Mouse (Mus musculus) retina, adult 2 months (tissue): ENCODE results near the gene Sbf2.
"Not testable (repeated sequence)": the region's sequence is repeated elsewhere in the genome, so short reads cannot be mapped to it uniquely, and the experiment has no call there.

Experiments used
- DNase-seq: peaks from one replicate; pipeline ENCODE4 v3.0.0-alpha.2; 2012; ENCODE audit warnings: low read depth, low spot score

Sbf2 gene

DNA sequence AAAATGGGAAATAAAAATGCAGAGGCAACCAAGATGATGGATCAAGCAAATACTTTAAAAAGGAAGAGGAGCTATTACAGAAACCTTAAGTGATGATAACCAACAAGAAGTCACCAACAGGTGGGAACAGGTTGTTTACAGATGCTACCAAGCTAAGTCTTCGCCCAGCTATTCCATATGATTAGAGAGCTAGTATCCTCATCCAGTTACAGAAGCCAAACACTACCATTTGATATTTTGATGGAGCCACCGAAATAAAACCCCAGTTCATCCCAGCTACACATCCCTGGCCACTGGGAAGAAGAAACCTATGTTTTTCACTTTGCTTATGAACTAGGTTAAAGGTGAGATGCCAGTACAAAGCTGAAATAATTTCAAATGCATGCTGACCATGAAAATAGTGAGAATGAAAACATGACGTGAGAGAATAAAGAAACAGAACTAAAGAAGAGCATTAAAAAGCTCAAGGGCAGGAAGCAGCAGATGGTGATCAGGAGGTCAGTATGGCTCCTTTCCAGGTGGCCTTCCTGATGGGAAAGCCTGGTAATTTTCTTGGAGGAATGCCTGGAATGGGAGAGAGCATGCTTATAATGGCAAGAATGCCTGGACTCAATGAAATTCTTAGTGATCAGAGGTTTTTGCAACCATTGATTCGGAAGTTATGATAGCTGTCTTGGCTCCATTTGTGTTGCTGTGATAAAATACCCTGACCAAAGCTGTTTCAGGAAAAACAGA lies 48.7 kb downstream of the Sbf2 start:
- DNase-seq: no peak

- no peak for DNase-seq
Observed at GRCm38 (mm10) chr7:110561647-110562046, 53.1 kb downstream of the Sbf2 start.

DNA sequence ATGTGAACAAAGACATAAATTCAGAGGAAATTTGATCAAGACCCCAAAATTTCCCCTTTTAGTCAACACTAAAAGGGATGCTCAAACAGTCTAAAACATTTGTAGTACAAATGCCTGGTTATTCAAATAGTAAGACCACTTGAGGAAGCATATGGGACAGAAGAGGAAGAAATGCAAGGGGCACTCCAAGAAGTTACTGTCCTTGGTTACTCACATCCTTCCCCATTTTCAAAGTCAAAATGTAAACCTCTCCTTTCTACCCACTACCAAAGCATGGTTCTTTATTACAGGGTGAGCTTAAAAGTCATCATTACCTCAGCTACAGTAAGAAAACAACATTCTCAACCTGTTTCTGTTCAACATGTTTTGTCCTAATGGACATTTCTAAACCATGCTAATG lies 57.7 kb downstream of the Sbf2 start:
- DNase-seq: no peak

DNA sequence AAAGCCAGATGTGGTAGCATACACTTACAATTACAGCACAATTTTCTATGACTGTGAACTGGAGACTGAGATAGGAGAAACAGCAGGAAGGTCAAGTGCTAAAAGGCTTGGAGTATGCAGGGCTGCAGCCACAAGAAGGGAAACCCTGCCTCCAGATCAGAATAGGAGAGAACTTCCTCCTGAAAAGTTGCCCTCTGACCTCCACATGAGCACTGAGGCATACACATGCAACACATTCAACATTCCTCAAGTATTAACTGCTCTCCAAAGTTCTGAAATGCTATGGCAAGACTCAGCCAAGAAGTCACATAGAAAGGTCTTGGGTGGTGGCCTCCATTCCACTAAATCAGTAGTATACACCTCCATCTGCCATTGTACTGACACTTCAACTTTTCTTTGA lies 58.5 kb downstream of the Sbf2 start:
- no peak for DNase-seq

GRCm38 (mm10) chr7:110555260-110555659 lies 59.5 kb downstream of the Sbf2 start:
- no peak for DNase-seq

DNA sequence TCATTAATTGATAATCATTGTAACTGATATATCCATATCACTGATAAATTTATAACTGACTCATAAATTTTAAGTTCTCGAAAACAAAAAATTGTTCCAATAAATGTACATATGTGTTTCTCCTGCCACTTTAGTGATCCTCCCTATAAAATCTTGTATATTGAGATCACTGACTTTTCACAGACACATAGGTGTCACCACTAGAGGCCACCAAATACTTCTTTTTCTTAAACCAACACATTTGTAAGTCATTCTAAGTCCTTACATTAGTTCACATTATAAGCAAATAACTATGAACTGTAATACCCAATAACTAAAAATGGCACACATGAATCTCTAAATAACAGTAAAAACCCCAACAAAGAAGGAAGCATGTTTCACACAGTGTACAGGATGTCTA lies 66.5 kb downstream of the Sbf2 start:
- DNase-seq: peak; percentile 28

- no peak for DNase-seq
Observed at GRCm38 (mm10) chr7:110543341-110543740, 71.4 kb downstream of the Sbf2 start.

GRCm38 (mm10) chr7:110539266-110539665 lies 75.5 kb downstream of the Sbf2 start:
- no peak for DNase-seq

GRCm38 (mm10) chr7:110530295-110530694 lies 84.4 kb downstream of the Sbf2 start:
- not testable (repeated sequence) for DNase-seq

- DNase-seq: no peak
Observed at GRCm38 (mm10) chr7:110525090-110525775, 89.5 kb downstream of the Sbf2 start.

DNA sequence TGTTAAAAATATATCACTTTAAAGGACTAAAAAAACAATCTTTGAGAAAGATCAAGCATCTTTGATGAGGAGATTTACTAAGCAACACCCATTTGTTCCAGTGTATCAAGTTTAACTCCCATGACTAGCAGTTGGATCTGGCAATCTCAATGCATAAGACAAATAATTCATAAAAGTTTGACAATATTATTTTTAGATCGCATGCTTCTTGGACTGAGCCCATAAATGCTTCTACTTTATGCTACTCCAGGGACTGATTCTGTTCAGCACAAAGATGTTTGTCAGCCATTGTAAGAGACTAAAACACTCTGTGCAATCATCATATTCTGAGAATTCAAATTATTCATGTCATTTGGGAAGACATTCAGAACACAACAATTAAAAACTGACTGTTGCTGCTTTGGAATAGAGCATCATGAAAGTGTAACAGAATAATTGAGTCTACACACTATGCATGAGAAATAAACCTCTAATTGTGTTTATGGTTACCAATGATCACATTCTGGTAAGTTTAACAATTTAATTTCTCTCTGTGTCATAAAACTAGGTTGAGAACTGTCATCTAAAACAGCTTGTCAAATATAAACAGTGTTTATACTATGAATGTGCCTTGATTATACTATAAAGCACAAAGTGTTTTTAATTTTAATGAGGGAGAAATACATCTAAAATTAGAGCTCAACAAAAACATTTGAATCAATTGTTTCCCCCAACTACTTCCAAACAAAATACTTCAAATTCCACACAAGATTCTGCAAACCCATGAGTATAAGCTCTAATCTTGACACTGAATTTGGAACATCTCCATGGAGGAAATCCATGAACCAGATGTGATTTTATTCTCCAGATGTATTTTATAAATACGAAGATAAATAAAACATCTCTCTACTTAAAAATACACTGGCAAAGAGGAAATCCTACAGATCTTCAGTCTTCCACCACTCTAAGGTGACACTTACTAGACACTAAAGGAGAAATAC lies 98.2 kb downstream of the Sbf2 start:
- no peak for DNase-seq

DNA sequence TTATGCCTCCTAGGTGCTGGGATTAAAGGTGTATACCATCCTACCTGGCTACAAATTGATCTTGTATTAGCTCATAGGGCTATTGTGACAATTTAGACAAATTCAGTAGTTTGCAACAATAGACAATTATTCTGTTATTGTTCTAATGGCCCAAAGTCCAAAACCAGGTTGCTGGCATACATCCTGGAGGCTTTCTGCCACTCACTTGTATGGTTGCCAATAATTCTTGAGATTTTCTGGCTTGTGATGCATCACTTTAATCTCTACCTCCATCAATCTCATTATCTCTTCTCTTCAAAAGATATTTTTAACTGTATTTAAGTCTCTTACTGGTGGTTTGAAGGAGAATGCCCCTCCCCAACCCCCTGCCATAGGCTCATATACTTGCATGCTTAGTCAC lies 100.6 kb downstream of the Sbf2 start:
- DNase-seq: no peak

DNA sequence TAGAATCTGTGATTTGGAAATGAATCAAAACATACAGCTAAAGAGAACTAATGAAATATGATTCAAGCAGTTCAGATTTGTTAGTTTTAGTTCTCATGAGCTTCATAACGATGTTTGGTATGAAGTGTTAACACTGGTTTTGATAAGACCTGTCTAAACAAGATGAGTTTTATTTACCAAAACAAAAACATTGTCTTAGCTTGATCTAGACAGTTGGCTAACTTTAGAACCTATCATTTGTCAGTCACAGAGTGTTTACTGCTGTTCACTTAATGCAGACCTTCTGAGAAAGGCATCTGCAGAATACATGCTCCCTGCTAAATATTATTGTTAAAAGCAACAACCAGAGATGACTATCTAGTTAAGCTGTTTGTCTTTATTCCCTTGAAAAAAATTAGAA lies 116.1 kb downstream of the Sbf2 start:
- DNase-seq: no peak

DNA sequence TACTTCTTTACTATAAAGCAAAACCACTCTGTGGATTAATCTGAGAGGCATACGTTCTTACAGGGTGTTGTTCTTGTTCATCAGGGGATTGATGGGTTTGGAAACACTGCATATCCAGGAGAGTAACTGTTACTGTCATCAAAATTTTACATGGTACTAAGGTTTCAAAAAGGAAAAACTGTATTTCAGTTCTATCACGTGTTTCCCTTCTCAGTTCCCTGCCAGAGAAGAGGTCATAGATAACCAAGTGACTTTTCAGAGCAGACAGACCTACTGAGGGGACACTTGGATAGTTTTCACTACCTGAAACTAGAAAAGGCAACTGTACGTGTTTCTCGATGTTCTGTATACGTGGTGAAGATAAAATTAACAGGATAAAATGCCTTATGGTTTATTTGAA lies 123.7 kb downstream of the Sbf2 start:
- no peak for DNase-seq

DNA sequence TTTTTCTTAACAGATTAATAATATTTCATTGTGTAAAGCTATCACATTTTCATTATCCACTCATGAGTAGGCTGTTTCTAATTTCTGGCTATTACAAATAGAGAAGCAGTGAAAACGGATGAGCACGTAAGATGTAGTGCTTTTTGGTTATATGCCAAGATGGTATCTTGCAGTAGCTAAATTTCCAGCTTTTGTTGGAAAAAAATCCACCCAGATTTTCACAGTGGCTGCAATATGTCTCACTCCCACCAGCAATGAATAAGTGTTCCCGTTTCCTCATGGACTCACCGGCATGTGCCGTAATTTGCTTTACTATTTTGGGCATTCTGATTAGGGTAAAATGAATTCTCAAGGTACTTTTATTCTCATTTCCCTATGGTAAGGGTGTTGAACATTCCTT lies 129.7 kb downstream of the Sbf2 start:
- no peak for DNase-seq

DNA sequence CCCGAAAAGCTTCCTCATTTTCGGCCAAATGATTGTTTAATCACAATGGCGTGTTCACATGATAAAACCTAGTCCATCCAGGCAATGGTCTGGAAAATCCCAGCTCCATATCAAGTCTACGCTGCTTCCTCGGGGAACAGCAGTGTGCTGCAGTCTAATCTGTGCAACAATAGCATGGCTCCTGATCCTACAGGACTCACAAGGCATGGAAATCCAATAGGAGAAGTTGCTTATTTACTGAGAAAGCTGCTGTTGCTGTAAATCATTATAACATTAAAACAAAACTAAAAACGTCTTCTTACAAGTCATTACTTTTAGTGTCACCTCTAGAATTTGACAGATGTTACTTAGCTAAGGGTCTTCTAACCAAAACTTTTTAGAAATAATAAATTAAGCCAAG lies 143.7 kb downstream of the Sbf2 start:
- no peak for DNase-seq

DNA sequence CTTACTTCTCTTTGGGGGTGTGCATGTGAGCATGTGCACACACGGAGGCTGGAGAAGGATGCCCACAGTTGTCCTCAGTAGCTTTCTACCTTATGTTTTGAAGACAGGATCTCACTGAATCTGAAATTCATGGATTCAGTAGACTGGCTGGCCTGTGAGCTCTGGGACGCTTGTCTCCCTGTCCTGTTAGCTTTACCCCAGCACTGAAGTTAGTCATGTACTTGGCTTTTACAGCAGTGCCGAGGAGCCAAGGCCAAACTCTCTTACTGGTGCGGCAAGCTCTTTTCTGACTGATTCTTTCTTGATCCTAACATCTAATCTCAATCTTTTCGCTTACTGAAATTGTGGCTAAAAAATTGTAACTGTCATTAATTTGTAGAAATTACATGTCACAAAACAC lies 151.3 kb downstream of the Sbf2 start:
- no peak for DNase-seq

- DNase-seq: peak; percentile 26
Observed at GRCm38 (mm10) chr7:110432301-110432700, 182.4 kb downstream of the Sbf2 start.

- no peak for DNase-seq
Observed at GRCm38 (mm10) chr7:110416318-110416717, 198.4 kb downstream of the Sbf2 start.

DNA sequence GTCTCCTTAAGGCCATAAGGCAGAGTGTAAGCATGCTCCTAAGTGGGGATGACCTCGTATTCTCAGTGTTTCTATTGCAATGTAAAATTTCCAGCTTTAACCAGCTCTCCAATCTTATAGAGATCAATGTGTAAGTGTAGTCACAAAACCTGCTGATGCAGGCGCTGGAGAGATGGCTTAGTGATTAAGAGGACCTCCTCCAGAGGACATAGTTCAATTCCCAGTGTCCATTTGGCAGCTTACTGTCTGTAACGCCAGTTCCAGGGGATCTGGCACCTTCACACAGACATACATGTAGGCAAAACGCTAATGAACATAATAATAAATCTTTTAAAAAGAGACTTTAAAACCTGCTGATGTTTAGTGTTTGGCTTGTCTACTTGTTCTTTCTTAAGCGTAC lies 200.4 kb downstream of the Sbf2 start:
- no peak for DNase-seq

DNA sequence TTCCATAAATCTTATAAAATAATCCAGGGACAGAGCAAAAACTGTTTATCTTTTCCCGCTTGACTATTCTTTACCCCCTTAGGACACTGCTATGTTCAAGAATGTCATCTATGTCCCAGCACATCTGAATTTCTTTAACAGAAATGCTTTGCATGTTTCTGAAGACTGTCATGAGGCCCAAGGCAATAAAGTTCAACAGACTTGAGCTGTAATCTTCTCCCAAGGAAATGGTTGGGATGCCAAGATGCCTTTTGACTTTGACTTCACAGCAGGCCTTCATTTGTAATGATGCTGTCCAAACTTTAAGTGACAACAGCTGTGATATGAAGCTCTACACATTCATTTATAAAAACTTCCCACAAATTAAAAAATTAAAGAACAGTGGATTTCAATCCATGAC lies 212.6 kb downstream of the Sbf2 start:
- no peak for DNase-seq

- no peak for DNase-seq
Observed at GRCm38 (mm10) chr7:110392576-110392975, 222.1 kb downstream of the Sbf2 start.
